Mouse (Mus musculus) bone marrow, adult 2 months (tissue): Measurements from ENCODE around the gene Ugcg.

Source experiments
- CTCF ChIP-seq: fragments of 200-500 bp; IDR thresholded peaks from 2 replicates; pipeline ENCODE4 v1.5.1; 2011; ENCODE audit warnings: low read length, control low read depth; ENCODE audit not compliant: control insufficient read depth, insufficient read depth
- POLR2A ChIP-seq: fragments of 200-500 bp; IDR thresholded peaks from 2 replicates; pipeline ENCODE4 v1.6.1; 2011; ENCODE audit warnings: low read depth, mild to moderate bottlenecking, control low read depth, low read length, borderline replicate concordance; ENCODE audit not compliant: control insufficient read depth

DNA sequence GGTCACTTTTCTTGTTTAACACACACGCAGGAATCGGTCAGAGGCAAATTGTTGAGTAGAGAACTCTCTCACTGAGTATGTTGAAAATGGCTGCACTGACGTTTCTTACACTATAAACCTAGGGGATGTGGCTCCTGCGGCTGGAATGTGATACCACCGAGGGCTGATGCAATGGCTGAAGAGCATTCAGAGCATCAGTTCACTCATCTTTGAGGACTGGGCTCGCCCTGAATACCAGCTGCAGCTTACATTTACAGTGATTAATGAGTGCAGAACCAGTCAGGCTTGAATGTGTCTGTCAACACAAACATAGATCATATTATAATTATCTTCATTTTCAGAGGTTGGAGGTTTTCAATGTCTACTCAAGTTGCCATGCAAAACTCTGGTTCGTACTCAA, 29.1 kb downstream of the Ugcg start:
- TF ChIP-seq CTCF (no peak), POLR2A (no peak)
